Mouse (Mus musculus): ENCODE data around the gene E130208F15Rik.

The E130208F15Rik gene

GRCm38 (mm10) chr7:30333436-30333835 is 11.9 kb downstream of the E130208F15Rik start:
- no peak for DNase-seq (ENCODE audit: low spot score)

GRCm38 (mm10) chr7:30334563-30334962 is 13.0 kb downstream of the E130208F15Rik start:
- DNase-seq (ENCODE audit: low spot score) = no peak

DNA sequence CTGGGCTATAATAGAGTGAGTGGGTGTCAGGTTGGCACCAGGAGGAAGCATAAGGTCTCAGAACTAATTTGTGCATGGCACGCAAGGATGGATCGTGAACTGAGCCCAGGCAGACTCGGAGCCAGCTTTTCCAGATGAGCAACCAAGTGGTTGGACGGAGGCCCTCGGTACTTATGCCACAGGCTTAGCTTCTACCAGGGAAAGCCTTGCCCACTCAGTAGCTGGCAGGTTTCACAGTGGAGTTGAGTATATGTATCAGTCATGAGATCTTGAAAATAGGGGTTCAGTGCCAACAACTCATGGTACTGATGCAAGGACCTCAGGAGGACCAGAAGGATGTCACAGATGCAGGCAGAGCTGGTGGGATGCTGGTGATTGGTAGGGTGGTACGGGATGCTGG is 14.1 kb downstream of the E130208F15Rik start:
- no peak for DNase-seq (ENCODE audit: low spot score)

GRCm38 (mm10) chr7:30336384-30336783 is 14.8 kb downstream of the E130208F15Rik start:
- peak; percentile 78 for DNase-seq (ENCODE audit: low spot score)

- no peak for DNase-seq (ENCODE audit: low spot score)
Measured at GRCm38 (mm10) chr7:30339432-30340109, 18.0 kb downstream of the E130208F15Rik start.

- no peak for DNase-seq (ENCODE audit: low spot score)
Measured at GRCm38 (mm10) chr7:30346635-30347379, 25.3 kb downstream of the E130208F15Rik start.

DNA sequence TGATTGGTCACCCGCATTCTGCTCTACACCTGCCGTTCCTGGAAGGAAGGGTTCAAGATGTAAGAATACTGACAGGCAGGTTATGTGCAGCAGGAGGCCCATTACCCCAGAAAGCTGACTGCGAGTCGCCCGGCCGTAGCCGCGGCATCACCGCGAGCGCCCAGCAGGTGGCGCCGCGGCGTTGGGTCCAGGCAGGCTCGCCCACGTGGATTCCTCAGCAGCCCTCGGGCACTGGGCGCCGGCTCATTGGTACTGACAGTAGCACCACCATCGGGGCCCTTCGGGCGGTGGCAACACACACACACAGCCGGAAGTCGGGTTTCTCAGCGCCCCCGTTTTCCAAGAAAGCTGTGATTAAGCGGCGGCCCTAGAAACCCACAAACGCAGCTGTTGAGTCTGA is 26.3 kb downstream of the E130208F15Rik start:
- DNase-seq (ENCODE audit: low spot score) = peak; percentile 77

GRCm38 (mm10) chr7:30353279-30353822 is 31.8 kb downstream of the E130208F15Rik start:
- DNase-seq (ENCODE audit: low spot score) = no peak

DNA sequence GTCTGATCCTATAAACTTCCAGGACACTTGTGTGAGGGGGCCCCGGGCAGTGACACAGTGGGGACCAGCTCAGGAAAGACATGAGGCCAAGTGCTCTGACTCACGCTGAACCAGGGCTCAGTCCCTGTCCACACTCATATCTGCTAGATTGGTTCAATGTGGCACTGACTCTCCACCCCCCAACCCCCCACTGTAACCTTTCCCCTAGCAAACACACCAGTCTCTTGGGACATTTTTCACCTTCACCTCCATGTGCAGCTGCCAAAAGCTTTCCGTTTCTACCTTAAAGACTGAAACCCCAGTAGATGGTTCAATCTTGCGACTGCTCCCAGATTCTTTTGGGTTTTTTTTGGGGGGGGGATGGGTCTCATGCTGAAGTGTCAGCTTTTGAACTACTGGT is 32.5 kb downstream of the E130208F15Rik start:
- no peak for DNase-seq (ENCODE audit: low spot score)

GRCm38 (mm10) chr7:30358378-30359186 is 37.0 kb downstream of the E130208F15Rik start:
- DNase-seq (ENCODE audit: low spot score) = no peak

- DNase-seq (ENCODE audit: low spot score) = no peak
Measured at GRCm38 (mm10) chr7:30359276-30359865, 37.8 kb downstream of the E130208F15Rik start.

- no peak for DNase-seq (ENCODE audit: low spot score)
Measured at GRCm38 (mm10) chr7:30360028-30360427, 38.5 kb downstream of the E130208F15Rik start.

GRCm38 (mm10) chr7:30362652-30363343 is 41.3 kb downstream of the E130208F15Rik start, which contains the start of gene Lrfn3:
TSS of gene Lrfn3 (minus strand) at chr7:30362772.
- DNase-seq (ENCODE audit: low spot score) = peak; percentile 59

DNA sequence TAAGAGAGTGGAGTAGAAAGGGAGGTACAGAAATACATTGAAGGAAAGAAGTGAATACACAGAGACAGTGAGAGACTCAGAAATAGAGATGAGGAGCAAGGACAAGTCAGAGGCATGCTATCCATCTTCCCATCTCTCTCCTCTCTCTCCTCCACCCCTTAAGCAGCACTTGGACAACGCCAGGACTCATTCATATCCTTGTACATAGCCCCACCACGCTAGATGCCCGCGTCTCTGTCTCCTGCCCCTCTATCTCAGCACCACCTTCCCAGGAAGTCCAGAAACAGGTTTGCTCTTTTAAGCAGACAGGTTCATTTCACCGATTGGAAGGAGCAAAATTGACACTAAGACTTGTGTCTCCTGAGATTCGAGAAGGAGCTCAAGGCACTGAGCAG is 41.8 kb downstream of the E130208F15Rik start:
- no peak for DNase-seq (ENCODE audit: low spot score)

GRCm38 (mm10) chr7:30367466-30367865 is 45.9 kb downstream of the E130208F15Rik start:
- DNase-seq (ENCODE audit: low spot score) = no peak

All from left cerebral cortex, adult 11 months (tissue).